ENCODE assay signal across 24 mouse cellular contexts in the genomic region with DNA sequence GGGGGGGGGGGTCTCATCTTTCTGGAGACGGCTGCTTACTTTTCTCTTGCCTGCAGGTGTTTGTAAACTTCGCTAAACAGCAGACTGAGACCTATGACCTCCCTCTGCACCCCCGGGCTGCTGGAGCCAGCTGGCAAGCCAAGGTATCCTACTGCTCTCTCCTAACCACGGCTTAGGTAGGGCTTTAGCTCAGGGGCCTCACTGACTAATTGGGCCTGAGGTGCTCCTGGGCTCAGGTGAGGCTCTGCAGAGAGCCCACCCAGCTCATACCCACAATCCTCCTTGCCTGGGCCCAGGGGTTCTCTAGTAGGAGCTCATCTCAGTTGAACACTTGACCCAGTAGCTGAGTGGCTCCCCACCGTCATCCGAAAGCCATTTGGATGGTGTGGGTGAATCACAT.
"Had no signal": no experiment of that assay in that cellular context is flagged by ENCODE, and none has a peak within 500 bp of the region (broad histone marks: within the 10 kb centered on the region; RNA-seq: fewer than 3 reads in every experiment).

No protein-coding gene starts in this region.

- H3K27ac ChIP-seq: heart, adult 2 months; heart, embryonic 13.5 days; heart, embryonic 15.5 days; hindbrain, embryonic 13.5 days; hindbrain, embryonic 15.5 days; hindbrain, postnatal 0 days; kidney, embryonic 15.5 days; kidney, postnatal 0 days; limb, embryonic 12.5 days; liver, embryonic 12.5 days; liver, embryonic 14.5 days had no signal

- DNase-seq: gastrocnemius, postnatal 14 days; gastrocnemius, postnatal 36 days; heart, adult 11 months; heart, adult 2 months; heart, postnatal 14 days; heart, postnatal 36 days; kidney, adult 11 months; kidney, adult 9 months; kidney, postnatal 14 days; kidney, postnatal 36 days; layer of hippocampus, adult 9-11 months; layer of hippocampus, postnatal 36 days had no signal

- H3K4me2 ChIP-seq: heart, embryonic 11.5 days; heart, embryonic 13.5 days; heart, embryonic 15.5 days; hindbrain, embryonic 13.5 days; hindbrain, embryonic 15.5 days; kidney, embryonic 15.5 days; limb, embryonic 12.5 days; liver, embryonic 12.5 days had no signal

- H3K9me3 ChIP-seq: heart, embryonic 13.5 days; heart, embryonic 15.5 days; hindbrain, embryonic 13.5 days; hindbrain, embryonic 15.5 days; kidney, embryonic 15.5 days; limb, embryonic 12.5 days; liver, embryonic 12.5 days had no signal

- ATAC-seq: intestine, embryonic 16.5 days; liver, embryonic 12.5 days had no signal

- H3K4me3 ChIP-seq: heart, adult 2 months; heart, embryonic 13.5 days; heart, embryonic 15.5 days; hindbrain, embryonic 13.5 days; hindbrain, embryonic 15.5 days; kidney, embryonic 15.5 days; limb, embryonic 12.5 days; liver, embryonic 12.5 days had no signal

- H3K4me1 ChIP-seq: heart, embryonic 13.5 days; heart, embryonic 15.5 days; hindbrain, embryonic 13.5 days; hindbrain, embryonic 15.5 days; kidney, embryonic 15.5 days; limb, embryonic 12.5 days; liver, embryonic 12.5 days had no signal

- H3K36me3 ChIP-seq: heart, embryonic 13.5 days; heart, embryonic 15.5 days; hindbrain, embryonic 13.5 days; hindbrain, embryonic 15.5 days; kidney, embryonic 15.5 days; limb, embryonic 12.5 days; liver, embryonic 12.5 days had no signal

- H3K27me3 ChIP-seq: heart, embryonic 13.5 days; heart, embryonic 15.5 days; hindbrain, embryonic 13.5 days; hindbrain, embryonic 15.5 days; kidney, embryonic 15.5 days; limb, embryonic 12.5 days; liver, embryonic 12.5 days had no signal

- H3K9ac ChIP-seq: heart, embryonic 13.5 days; heart, embryonic 15.5 days; hindbrain, embryonic 13.5 days; hindbrain, embryonic 15.5 days; kidney, embryonic 15.5 days; limb, embryonic 12.5 days; liver, embryonic 12.5 days; liver, embryonic 14.5 days had no signal
